Mouse (Mus musculus): ENCODE measurements around the gene Ttc34. TPM values are rescaled to one million over a fixed set of nuclear protein-coding genes. Genes with fewer than 3 reads are reported as not detected.

Ttc34 gene
- not detected for total RNA-seq (2023)

GRCm38 (mm10) chr4:154837170-154837569 lies at the start of gene Ttc34:
Ttc34 (plus strand) TSS chr4:154837459.

GRCm38 (mm10) chr4:154869440-154869839 lies 32.2 kb downstream of the Ttc34 start, which contains the start of gene Mmel1:
Mmel1 (plus strand) TSS chr4:154869585.

GRCm38 (mm10) chr4:154898506-154899446 lies 61.5 kb downstream of the Ttc34 start, which contains the start of gene Fam213b:
Fam213b (minus strand) TSS chr4:154899135.

Other genes with a start within 250 kb of the Ttc34 start
- 1 to 10 TPM in 1 of 2 experiments, under 1 TPM in 1; 0.93 to 1.7 TPM for gene Prdm16, start 200.6 kb upstream of the Ttc34 start, total RNA-seq (2023)
- not detected for gene Actrt2, start 169.6 kb upstream of the Ttc34 start, total RNA-seq (2023)
- under 1 TPM in 1 of 2 experiments, not detected in 1; 0.24 TPM for gene Mmel1, start 32.1 kb downstream of the Ttc34 start, total RNA-seq (2023)
- 1 to 10 TPM; 1.9 to 2.5 TPM for gene Fam213b, start 61.7 kb downstream of the Ttc34 start, total RNA-seq (2023)
- gene Tnfrsf14, start 91.1 kb downstream of the Ttc34 start, total RNA-seq (2023): 100 to 1,000 TPM; 101 to 127 TPM
- under 1 TPM in 1 of 2 experiments, not detected in 1; 0.53 TPM for gene Hes5, start 123.5 kb downstream of the Ttc34 start, total RNA-seq (2023)
- 10 to 100 TPM; 27.9 to 31.5 TPM for gene Pank4, start 126.7 kb downstream of the Ttc34 start, total RNA-seq (2023)
- under 1 TPM in 1 of 2 experiments, not detected in 1; 0.09 TPM for gene Plch2, start 219.3 kb downstream of the Ttc34 start, total RNA-seq (2023)
- gene Pex10, start 229.6 kb downstream of the Ttc34 start, total RNA-seq (2023): 1 to 10 TPM; 5.7 to 7.4 TPM
- 10 to 100 TPM; 55.8 to 59.7 TPM for gene Rer1, start 248.9 kb downstream of the Ttc34 start, total RNA-seq (2023)
- gene Morn1, start 249.1 kb downstream of the Ttc34 start, total RNA-seq (2023): 1 to 10 TPM; 1.4 to 1.9 TPM

Data from neutrophil, adult 83 days (primary cell).